Mouse (Mus musculus) intestine, postnatal 0 days (tissue): ENCODE data around the gene Ppm1h. TPM values are rescaled to one million over a fixed set of nuclear protein-coding genes. Genes with fewer than 3 reads are reported as not detected.

Source experiments
- ATAC-seq: fragments of 200-750 bp; cut with Nextera tagmentation; 2 replicates; pipeline ENCODE4 v1.8.0; 2017; ENCODE audit warnings: mild to moderate bottlenecking, moderate TSS enrichment, moderate library complexity
- H3K27ac ChIP-seq: fragments of 300-500 bp; sonication (generic); 2 replicates; pipeline ENCODE4 v1.5.1; 2014; ENCODE audit warnings: mild to moderate bottlenecking, low read depth, low read length, moderate library complexity
- H3K27me3 ChIP-seq: fragments of 300-500 bp; sonication (generic); replicated peaks from 2 replicates; pipeline ENCODE4 v1.6.1; 2014; ENCODE audit warnings: low read length, mixed read lengths; ENCODE audit not compliant: control insufficient read depth, insufficient read depth
- H3K36me3 ChIP-seq: fragments of 300-500 bp; sonication (generic); 2 replicates; pipeline ENCODE4 v1.6.1; 2014; ENCODE audit warnings: mild to moderate bottlenecking, moderate library complexity; ENCODE audit not compliant: control insufficient read depth, insufficient read depth
- H3K4me1 ChIP-seq: fragments of 300-500 bp; sonication (generic); replicated peaks from 2 replicates; pipeline ENCODE4 v1.6.1; 2014; ENCODE audit warnings: antibody characterized with exemption, low read length, mixed read lengths; ENCODE audit not compliant: control insufficient read depth, insufficient read depth
- H3K4me2 ChIP-seq: fragments of 300-500 bp; sonication (generic); replicated peaks from 2 replicates; pipeline ENCODE4 v1.6.1; 2014; ENCODE audit warnings: low read depth, mild to moderate bottlenecking, moderate library complexity
- H3K4me3 ChIP-seq: fragments of 300-500 bp; sonication (generic); 2 replicates; pipeline ENCODE4 v1.5.1; 2014; ENCODE audit warnings: low read depth, low read length
- H3K9ac ChIP-seq: fragments of 300-500 bp; sonication (generic); 2 replicates; pipeline ENCODE4 v1.6.1; 2014; ENCODE audit warnings: mild to moderate bottlenecking, low read depth, low read length
- H3K9me3 ChIP-seq: fragments of 300-500 bp; sonication (generic); 2 replicates; pipeline ENCODE4 v1.6.1; 2016; ENCODE audit warnings: mixed run types; ENCODE audit not compliant: control insufficient read depth
- CTCF ChIP-seq: sonication (generic); IDR thresholded peaks from 2 replicates; pipeline ENCODE4 v1.5.1; 2016; ENCODE audit warnings: low read depth, mild to moderate bottlenecking, control low read depth, antibody characterized with exemption, moderate library complexity
- WGBS: fragments of 180-500 bp; shearing (Covaris S2); extraction: QIAGEN DNeasy Blood & Tissue Kit; methylation state at CpG from one replicate; pipeline ENCODE4 v1.1.7; 2014; 5-methylcytosine and 5-hydroxymethylcytosine counted together
- polyA plus RNA-seq: library from polyadenylated mRNA; unstranded; fragments of >200 nt; fragmentation: Nextera tagmentation; extraction: Ambion mirVana; gene quantifications from 2 replicates; pipeline ENCODE4 v1.2.1, GENCODE M21; 2015

The Ppm1h gene
- polyA plus RNA-seq, 1 experiment from 2014 or later, result 17.9 TPM

GRCm38 (mm10) chr10:122792021-122792966 is 113.7 kb downstream of the Ppm1h start:
- Histone ChIP-seq H3K27me3 (no peaks in the 10 kb centered on the region), H3K4me3 (no peak overlapping the region), H3K9me3 (no peaks in the 10 kb centered on the region), H3K36me3 (no peaks in the 10 kb centered on the region), H3K4me1 (no peaks in the 10 kb centered on the region), H3K4me2 (peak overlapping the region; percentile 40), H3K9ac (no peak overlapping the region), H3K27ac (no peak overlapping the region)
- 33% methylated on average over 21 of the region's 21 CpGs for WGBS
- ATAC-seq, result no peak
- TF ChIP-seq CTCF, result peak; percentile 40; the same call in 1 of the 2 replicates

- WGBS, result 86% methylated on average over 11 of the region's 11 CpGs
- Histone ChIP-seq H3K27me3 (no peaks in the 10 kb centered on the region), H3K9ac (no peak overlapping the region), H3K4me3 (no peak overlapping the region), H3K4me2 (no peak overlapping the region), H3K36me3 (no peaks in the 10 kb centered on the region; the same call in 1 of the 2 replicates), H3K4me1 (no peaks in the 10 kb centered on the region), H3K27ac (no peak overlapping the region), H3K9me3 (no peaks in the 10 kb centered on the region)
- TF ChIP-seq CTCF, result no peak
- no peak for ATAC-seq
Measured at GRCm38 (mm10) chr10:122793193-122793592, 114.6 kb downstream of the Ppm1h start.

- Histone ChIP-seq H3K4me3 (no peak overlapping the region), H3K9me3 (no peaks in the 10 kb centered on the region), H3K9ac (no peak overlapping the region), H3K4me1 (no peaks in the 10 kb centered on the region), H3K36me3 (no peaks in the 10 kb centered on the region; the same call in 1 of the 2 replicates), H3K27me3 (no peaks in the 10 kb centered on the region), H3K27ac (peak overlapping the region; percentile 15; the same call in 1 of the 2 replicates), H3K4me2 (peak overlapping the region; percentile 18)
- TF ChIP-seq CTCF, result peak; percentile 92
- WGBS, result 36% methylated on average over 20 of the region's 20 CpGs
- peak; percentile 72 for ATAC-seq
Measured at GRCm38 (mm10) chr10:122794187-122794850, 115.8 kb downstream of the Ppm1h start.

GRCm38 (mm10) chr10:122797955-122798354 is 119.4 kb downstream of the Ppm1h start:
- Histone ChIP-seq H3K4me2 (no peak overlapping the region), H3K4me1 (no peaks in the 10 kb centered on the region), H3K27ac (no peak overlapping the region), H3K27me3 (no peaks in the 10 kb centered on the region), H3K36me3 (no peaks in the 10 kb centered on the region; the same call in 1 of the 2 replicates), H3K4me3 (no peak overlapping the region), H3K9ac (no peak overlapping the region), H3K9me3 (no peaks in the 10 kb centered on the region)
- peak; percentile 68 for TF ChIP-seq CTCF
- ATAC-seq, result no peak
- 83% methylated on average over 6 of the region's 6 CpGs for WGBS

- Histone ChIP-seq H3K4me3 (no peak overlapping the region), H3K4me1 (no peaks in the 10 kb centered on the region), H3K27ac (no peak overlapping the region; the same call in 1 of the 2 replicates), H3K9ac (no peak overlapping the region), H3K27me3 (no peaks in the 10 kb centered on the region), H3K9me3 (no peaks in the 10 kb centered on the region), H3K36me3 (no peaks in the 10 kb centered on the region; the same call in 1 of the 2 replicates), H3K4me2 (no peak overlapping the region)
- WGBS, result 80% methylated on average over 19 of the region's 19 CpGs
- ATAC-seq, result no peak
- TF ChIP-seq CTCF, result no peak
Measured at GRCm38 (mm10) chr10:122800003-122800731, 121.6 kb downstream of the Ppm1h start.
